Mouse (Mus musculus) stomach, postnatal 0 days (tissue): Measurements from ENCODE around the gene Rer1. TPM values are rescaled to one million over a fixed set of nuclear protein-coding genes. Genes with fewer than 3 reads are reported as not detected.
A peak's percentile ranks its signal among the peaks of the same experiment; 100 is the strongest.

ENCODE experiments used
- ATAC-seq: fragments of 200-750 bp; cut with Nextera tagmentation; 2 replicates; pipeline ENCODE4 v1.8.0; 2017; ENCODE audit not compliant: low FRiP score, low TSS enrichment
- DNase-seq: peaks from one replicate; pipeline ENCODE4 v3.0.0-alpha.2; 2016; ENCODE audit warnings: low spot score
- H3K27ac ChIP-seq: fragments of 300-500 bp; sonication (generic); replicated peaks from 2 replicates; pipeline ENCODE4 v1.5.1; 2014; ENCODE audit warnings: mild to moderate bottlenecking, control low read depth
- H3K27me3 ChIP-seq: fragments of 300-500 bp; sonication (generic); 2 replicates; pipeline ENCODE4 v1.6.1; 2014; ENCODE audit warnings: low read length; ENCODE audit not compliant: control insufficient read depth, insufficient read depth
- H3K36me3 ChIP-seq: fragments of 300-500 bp; sonication (generic); 2 replicates; pipeline ENCODE4 v1.6.1; 2014; ENCODE audit warnings: low read length, mixed read lengths; ENCODE audit not compliant: control insufficient read depth, insufficient read depth
- H3K4me1 ChIP-seq: fragments of 300-500 bp; sonication (generic); replicated peaks from 2 replicates; pipeline ENCODE4 v1.6.1; 2014; ENCODE audit warnings: antibody characterized with exemption; ENCODE audit not compliant: control insufficient read depth, insufficient read depth
- H3K4me2 ChIP-seq: fragments of 300-500 bp; sonication (generic); replicated peaks from 2 replicates; pipeline ENCODE4 v1.6.1; 2014; ENCODE audit warnings: low read depth, mild to moderate bottlenecking, control low read depth, moderate library complexity
- H3K4me3 ChIP-seq: fragments of 300-500 bp; sonication (generic); 2 replicates; pipeline ENCODE4 v1.5.1; 2014; ENCODE audit warnings: low read depth, low read length, control low read depth
- H3K9ac ChIP-seq: fragments of 300-500 bp; sonication (generic); 2 replicates; pipeline ENCODE4 v1.6.1; 2014; ENCODE audit warnings: mild to moderate bottlenecking, low read length, control low read depth, mixed read lengths
- H3K9me3 ChIP-seq: fragments of 300-500 bp; sonication (generic); 2 replicates; pipeline ENCODE4 v1.6.1; 2016; ENCODE audit warnings: low read length; ENCODE audit not compliant: control insufficient read depth
- CTCF ChIP-seq: IDR thresholded peaks from 2 replicates; pipeline ENCODE4 v1.5.1; 2016; ENCODE audit warnings: antibody characterized with exemption, low read depth, mild to moderate bottlenecking, moderate library complexity
- EP300 ChIP-seq: optimal IDR thresholded peaks from 2 replicates; pipeline ENCODE3; 2016; ENCODE audit warnings: antibody characterized with exemption
- WGBS: fragments of 180-500 bp; shearing (Covaris S2); extraction: QIAGEN DNeasy Blood & Tissue Kit; methylation state at CpG from one replicate; pipeline ENCODE4 v1.1.7; 2014; 5-methylcytosine and 5-hydroxymethylcytosine counted together
- polyA plus RNA-seq: library from polyadenylated mRNA; unstranded; fragments of >200 nt; fragmentation: Nextera tagmentation; extraction: Ambion mirVana; gene quantifications from 2 replicates; pipeline ENCODE4 v1.2.1, GENCODE M21; 2015

Gene Rer1
- polyA plus RNA-seq, 1 experiment from 2014 or later, result 185 TPM

DNA sequence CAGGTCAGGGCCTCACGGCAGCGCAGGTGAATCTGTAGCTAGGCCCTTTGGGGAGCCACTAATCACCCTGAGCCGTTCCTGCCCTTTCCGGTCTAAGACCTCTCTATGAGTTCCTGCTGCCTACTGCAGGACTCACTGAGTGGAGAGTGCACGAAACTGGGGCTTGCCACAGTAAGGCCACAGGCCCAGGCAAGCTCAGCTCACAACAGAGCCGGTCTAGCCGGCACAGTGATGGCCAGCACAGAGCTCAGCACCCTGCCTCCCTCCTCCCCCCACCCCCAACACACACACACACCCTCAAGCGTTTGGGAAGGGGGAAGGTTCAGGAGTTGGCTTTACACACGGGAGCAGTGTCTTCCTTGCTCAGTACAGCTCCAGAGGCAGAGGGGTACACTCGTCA lies 27.9 kb downstream of the Rer1 start:
- H3K4me2 ChIP-seq, result 0 out of 2 replicates have a peak overlapping the region, but pooled peaks have one; percentile 20

DNA sequence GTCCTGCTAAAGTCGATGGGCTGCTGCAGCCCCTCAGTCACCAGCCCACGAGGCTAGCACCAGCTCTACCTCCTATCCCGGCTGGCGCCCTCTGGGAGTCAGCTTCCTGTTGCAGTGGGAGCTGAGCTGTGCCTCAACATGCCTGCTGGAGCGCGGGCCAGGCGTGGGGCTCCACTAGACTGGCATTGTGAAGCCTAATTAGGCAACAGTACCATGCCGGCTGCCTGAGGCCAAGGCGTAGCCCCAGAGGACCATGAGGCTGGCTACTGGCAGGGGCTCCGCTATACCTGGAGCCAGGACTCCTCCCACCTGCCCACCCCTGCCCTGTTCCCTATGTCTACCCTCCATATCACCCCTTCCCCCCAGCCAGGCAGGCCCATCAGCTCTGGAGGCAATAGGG lies 29.5 kb downstream of the Rer1 start, which contains the start of gene Plch2:
Gene Plch2 (minus strand): TSS at position 61 of the 400 bp plus-strand sequence.
- Histone ChIP-seq H3K36me3 (no peaks in the 10 kb centered on the region), H3K27ac (peak within 1 kb of the TSS; percentile 71), H3K4me2 (peak within 1 kb of the TSS; percentile 44), H3K27me3 (no peaks in the 10 kb centered on the region), H3K9ac (peak within 1 kb of the TSS; percentile 27), H3K9me3 (no peaks in the 10 kb centered on the region), H3K4me1 (no peaks in the 10 kb centered on the region; the same call in 1 of the 2 replicates), H3K4me3 (peak within 1 kb of the TSS; percentile 22)
- ATAC-seq, result no peak
- no peak for DNase-seq
- 58% methylated on average over 10 of the region's 10 CpGs for WGBS
- peak; percentile 19; the same call in 1 of the 2 replicates for TF ChIP-seq CTCF
- TF ChIP-seq EP300, result no peak

More for the DNA sequence above, 27.9 kb downstream of the Rer1 start:
- no peak overlapping the region for H3K9ac ChIP-seq
- peak; percentile 39; the same call in 1 of the 2 replicates for ATAC-seq
- TF ChIP-seq EP300 (no peak), CTCF (no peak)
- no peak overlapping the region for H3K4me3 ChIP-seq
- peak; percentile 41 for DNase-seq
- no peaks in the 10 kb centered on the region for H3K36me3 ChIP-seq
- H3K27me3 ChIP-seq, result no peaks in the 10 kb centered on the region
- no peaks in the 10 kb centered on the region; the same call in 1 of the 2 replicates for H3K4me1 ChIP-seq
- 28% methylated on average over 10 of the region's 10 CpGs for WGBS
- H3K9me3 ChIP-seq, result no peaks in the 10 kb centered on the region
- H3K27ac ChIP-seq, result peak overlapping the region; percentile 71

DNA sequence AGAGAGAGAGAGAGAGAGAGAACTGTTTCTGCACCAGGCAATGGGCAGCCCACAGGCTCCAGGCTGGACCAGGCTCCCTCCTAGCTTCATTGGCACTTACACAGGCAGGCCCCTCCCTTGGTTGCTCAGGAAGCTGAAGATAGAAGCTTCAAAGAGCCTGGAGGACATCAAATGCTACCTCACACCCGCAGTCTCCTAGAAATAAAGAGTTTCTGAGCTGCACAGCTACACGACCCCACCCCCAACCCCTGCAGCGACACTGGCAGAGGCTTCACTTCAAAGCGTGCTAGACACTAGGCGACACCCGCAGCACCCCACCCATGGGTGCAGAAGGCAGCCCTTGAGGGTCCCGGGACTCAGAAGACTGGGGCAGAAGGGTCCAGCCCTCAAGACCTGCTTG lies 36.1 kb downstream of the Rer1 start:
- no peak for TF ChIP-seq CTCF
- no peak for TF ChIP-seq EP300
- ATAC-seq (no peak), DNase-seq (no peak)
- Histone ChIP-seq H3K9me3 (no peaks in the 10 kb centered on the region), H3K4me3 (no peak overlapping the region), H3K4me1 (no peaks in the 10 kb centered on the region), H3K4me2 (no peak overlapping the region), H3K27me3 (no peaks in the 10 kb centered on the region), H3K27ac (no peak overlapping the region), H3K9ac (no peak overlapping the region), H3K36me3 (no peaks in the 10 kb centered on the region)
- 69% methylated on average over 7 of the region's 7 CpGs for WGBS

DNA sequence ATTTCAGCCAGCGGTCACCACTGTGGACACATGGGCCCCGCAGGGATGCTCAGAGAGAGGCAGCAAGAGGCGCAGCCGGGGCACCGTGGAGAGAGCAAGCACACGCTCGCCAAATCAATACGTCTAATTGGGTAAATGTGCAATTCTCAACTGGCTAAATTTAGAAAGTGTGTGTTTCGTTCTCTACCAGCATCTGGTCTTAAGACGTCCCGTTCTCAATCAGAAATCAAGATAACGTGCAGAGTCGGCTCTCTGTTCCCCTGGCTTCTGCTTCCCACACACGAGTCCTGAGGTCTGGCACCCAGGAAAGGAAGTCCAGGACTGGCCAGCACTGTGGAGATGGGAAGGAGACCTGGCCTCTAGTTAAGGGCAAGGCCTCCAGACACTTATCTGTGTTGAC lies 39.5 kb downstream of the Rer1 start:
- Histone ChIP-seq H3K27ac (no peak overlapping the region), H3K4me2 (no peak overlapping the region), H3K9me3 (no peaks in the 10 kb centered on the region), H3K36me3 (no peaks in the 10 kb centered on the region), H3K27me3 (no peaks in the 10 kb centered on the region), H3K4me3 (no peak overlapping the region), H3K9ac (no peak overlapping the region), H3K4me1 (no peaks in the 10 kb centered on the region)
- 75% methylated on average over 14 of the region's 14 CpGs for WGBS
- DNase-seq (no peak), ATAC-seq (no peak)
- TF ChIP-seq CTCF, result no peak
- no peak for TF ChIP-seq EP300

DNA sequence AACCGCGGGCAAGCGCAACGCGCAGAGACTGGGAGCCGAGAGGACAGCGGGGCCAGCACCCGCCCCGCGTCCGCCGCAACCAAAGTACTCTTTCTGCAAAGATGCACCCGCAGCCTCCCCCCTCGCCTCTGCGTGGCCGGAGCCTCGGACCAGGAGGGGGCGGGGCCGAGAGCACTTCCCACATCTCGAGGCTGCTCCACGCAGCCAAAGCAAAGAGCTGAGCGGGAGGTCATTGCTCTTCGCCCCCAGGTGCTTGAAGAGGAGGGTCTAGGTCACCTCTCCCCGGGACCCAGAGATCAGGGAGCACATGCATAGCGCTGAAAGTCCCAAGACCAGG lies 42.9 kb downstream of the Rer1 start:
- peak overlapping the region; percentile 18; the same call in 1 of the 2 replicates for H3K4me3 ChIP-seq
- H3K4me1 ChIP-seq, result no peaks in the 10 kb centered on the region
- H3K9me3 ChIP-seq, result no peaks in the 10 kb centered on the region
- no peak for ATAC-seq
- WGBS, result 9% methylated on average over 25 of the region's 25 CpGs
- no peaks in the 10 kb centered on the region for H3K27me3 ChIP-seq
- no peak for TF ChIP-seq CTCF
- TF ChIP-seq EP300, result no peak
- H3K36me3 ChIP-seq, result no peaks in the 10 kb centered on the region
- no peak overlapping the region for H3K27ac ChIP-seq
- no peak overlapping the region for H3K9ac ChIP-seq
- no peak for DNase-seq
- peak overlapping the region; percentile 38 for H3K4me2 ChIP-seq

DNA sequence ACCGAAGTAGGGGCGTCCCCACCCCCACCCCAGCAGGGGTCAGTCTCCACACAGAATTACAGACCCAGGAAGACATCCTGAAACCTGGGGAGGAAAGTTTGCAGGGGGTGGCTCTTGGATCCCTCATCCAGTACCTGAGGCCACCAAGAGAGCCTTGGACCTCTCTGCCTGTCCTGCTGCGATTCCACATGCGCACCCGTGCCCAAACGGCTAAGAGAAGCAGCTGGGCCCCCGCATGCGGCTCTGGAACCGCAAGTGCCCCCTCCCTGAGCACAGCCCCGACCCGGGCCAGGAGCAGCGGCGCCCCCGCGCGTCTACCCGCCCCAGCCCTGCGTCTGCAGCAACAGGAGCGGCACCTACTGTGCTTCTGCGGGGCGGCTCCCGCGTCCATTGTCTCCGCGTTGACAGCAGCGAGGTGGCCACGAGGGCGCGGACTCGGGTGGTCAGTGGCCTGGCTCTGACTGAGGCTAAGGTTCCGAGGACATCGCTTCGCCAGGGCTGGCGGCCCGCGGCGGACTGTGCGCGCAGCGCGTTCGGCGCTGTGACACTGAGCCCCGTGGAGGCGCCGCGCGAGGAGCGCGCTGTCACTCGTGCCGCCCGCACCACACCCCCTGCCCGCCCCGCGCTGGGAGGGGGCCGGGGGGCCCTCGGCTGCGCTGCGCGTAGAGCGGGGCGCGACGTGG lies 43.4 kb downstream of the Rer1 start:
- no peaks in the 10 kb centered on the region for H3K27me3 ChIP-seq
- TF ChIP-seq EP300 (no peak), CTCF (no peak)
- H3K4me2 ChIP-seq, result peak overlapping the region; percentile 38
- WGBS, result 17% methylated on average over 61 of the region's 65 CpGs
- no peaks in the 10 kb centered on the region for H3K9me3 ChIP-seq
- no peaks in the 10 kb centered on the region for H3K4me1 ChIP-seq
- H3K36me3 ChIP-seq, result no peaks in the 10 kb centered on the region
- peak overlapping the region; percentile 18; the same call in 1 of the 2 replicates for H3K4me3 ChIP-seq
- DNase-seq (no peak), ATAC-seq (no peak)
- no peak overlapping the region for H3K27ac ChIP-seq
- H3K9ac ChIP-seq, result no peak overlapping the region
